Mouse (Mus musculus) erythroblast, embryonic 14.5 days (primary cell): ENCODE measurements around the gene Psmb8. TPM values are rescaled to one million over a fixed set of nuclear protein-coding genes. Genes with fewer than 3 reads are reported as not detected.
A peak's percentile ranks its signal among the peaks of the same experiment; 100 is the strongest.
"Not testable (repeated sequence)": the region's sequence is repeated elsewhere in the genome, so short reads cannot be mapped to it uniquely, and the experiment has no call there.

Experiments used
- H3K27me3 ChIP-seq: 2 replicates; pipeline ENCODE4 v1.6.1; 2012; ENCODE audit warnings: inconsistent platforms; ENCODE audit not compliant: control insufficient read depth
- H3K36me3 ChIP-seq: 2 replicates; pipeline ENCODE4 v1.6.1; 2012; ENCODE audit warnings: mild to moderate bottlenecking, inconsistent platforms; ENCODE audit not compliant: control insufficient read depth
- H3K4me1 ChIP-seq: 2 replicates; pipeline ENCODE4 v1.6.1; 2012; ENCODE audit warnings: inconsistent platforms; ENCODE audit not compliant: control insufficient read depth
- H3K4me3 ChIP-seq: replicated peaks from 2 replicates; pipeline ENCODE3; 2012; ENCODE audit warnings: moderate library complexity, mild to moderate bottlenecking, inconsistent platforms
- H3K9me3 ChIP-seq: 2 replicates; pipeline ENCODE4 v1.6.1; 2012; ENCODE audit warnings: low read length, inconsistent platforms, mixed read lengths; ENCODE audit not compliant: control insufficient read depth
- GATA1 ChIP-seq: IDR thresholded peaks from 2 replicates; pipeline ENCODE4 v1.6.1; 2012; ENCODE audit warnings: low read length, inconsistent platforms, mixed read lengths
- TAL1 ChIP-seq: IDR thresholded peaks from 3 replicates; pipeline ENCODE4 v1.6.1; 2012; ENCODE audit warnings: low read length, inconsistent platforms, mixed read lengths
- polyA plus RNA-seq: library from polyadenylated mRNA; stranded (reverse); fragments of >175 nt; gene quantifications from 2 replicates; pipeline ENCODE4 v1.2.3, GENCODE M21; 2012

The Psmb8 gene
- polyA plus RNA-seq, 1 experiment = 0.28 TPM

GRCm38 (mm10) chr17:34217216-34217928 is 19.9 kb downstream of the Psmb8 start:
- Histone ChIP-seq H3K9me3 (no peaks in the 10 kb centered on the region), H3K36me3 (no peaks in the 10 kb centered on the region), H3K4me3 (no peak overlapping the region), H3K27me3 (peaks cover 9% of the 10 kb centered on the region; the same call in 1 of the 2 replicates), H3K4me1 (peaks cover 13% of the 10 kb centered on the region)
- TF ChIP-seq GATA1 (no peak), TAL1 (no peak)

- Histone ChIP-seq H3K36me3 (no peaks in the 10 kb centered on the region), H3K9me3 (no peaks in the 10 kb centered on the region), H3K4me3 (no peak overlapping the region), H3K4me1 (peaks cover 13% of the 10 kb centered on the region), H3K27me3 (peaks cover 9% of the 10 kb centered on the region; the same call in 1 of the 2 replicates)
- no peak for TF ChIP-seq GATA1
- no peak for TF ChIP-seq TAL1
Observed at GRCm38 (mm10) chr17:34217986-34218385, 20.5 kb downstream of the Psmb8 start.

- Histone ChIP-seq H3K9me3 (no peaks in the 10 kb centered on the region), H3K4me1 (peaks cover 13% of the 10 kb centered on the region), H3K36me3 (no peaks in the 10 kb centered on the region), H3K27me3 (peaks cover 9% of the 10 kb centered on the region; the same call in 1 of the 2 replicates), H3K4me3 (peak overlapping the region; percentile 34)
- TF ChIP-seq GATA1 (no peak), TAL1 (no peak)
Observed at GRCm38 (mm10) chr17:34218675-34219074, 21.2 kb downstream of the Psmb8 start.

- not testable (repeated sequence) for H3K27me3 ChIP-seq, H3K36me3 ChIP-seq, H3K4me3 ChIP-seq, H3K9me3 ChIP-seq
- H3K4me1 ChIP-seq = peaks cover 13% of the 10 kb centered on the region
Observed at GRCm38 (mm10) chr17:34219096-34219495, 21.6 kb downstream of the Psmb8 start.

GRCm38 (mm10) chr17:34219801-34220200 is 22.3 kb downstream of the Psmb8 start:
- not testable (repeated sequence) for H3K9me3 ChIP-seq, H3K36me3 ChIP-seq, H3K4me3 ChIP-seq, H3K27me3 ChIP-seq
- peaks cover 13% of the 10 kb centered on the region for H3K4me1 ChIP-seq

GRCm38 (mm10) chr17:34220401-34220800 is 22.9 kb downstream of the Psmb8 start:
- not testable (repeated sequence) for H3K9me3 ChIP-seq, H3K36me3 ChIP-seq, H3K4me3 ChIP-seq, H3K27me3 ChIP-seq
- peaks cover 13% of the 10 kb centered on the region for H3K4me1 ChIP-seq

- H3K4me1 ChIP-seq = no peaks in the 10 kb centered on the region
- no peak for TF ChIP-seq GATA1
- no peak for TF ChIP-seq TAL1
- no peaks in the 10 kb centered on the region for H3K9me3 ChIP-seq
- no peaks in the 10 kb centered on the region for H3K36me3 ChIP-seq
- H3K27me3 ChIP-seq = no peaks in the 10 kb centered on the region
- no peak overlapping the region for H3K4me3 ChIP-seq
Observed at GRCm38 (mm10) chr17:34224816-34225215, 27.3 kb downstream of the Psmb8 start.

GRCm38 (mm10) chr17:34225426-34225825 is 27.9 kb downstream of the Psmb8 start:
- Histone ChIP-seq H3K4me1 (no peaks in the 10 kb centered on the region), H3K36me3 (no peaks in the 10 kb centered on the region), H3K9me3 (no peaks in the 10 kb centered on the region), H3K27me3 (no peaks in the 10 kb centered on the region), H3K4me3 (no peak overlapping the region)
- TF ChIP-seq GATA1 (no peak), TAL1 (no peak)

GRCm38 (mm10) chr17:34225911-34226310 is 28.4 kb downstream of the Psmb8 start:
- H3K36me3 ChIP-seq, H3K27me3 ChIP-seq, H3K9me3 ChIP-seq, H3K4me1 ChIP-seq, H3K4me3 ChIP-seq: not testable (repeated sequence)

- H3K4me1 ChIP-seq, H3K27me3 ChIP-seq, H3K4me3 ChIP-seq, H3K9me3 ChIP-seq, H3K36me3 ChIP-seq: not testable (repeated sequence)
Observed at GRCm38 (mm10) chr17:34230971-34231370, 33.5 kb downstream of the Psmb8 start.

- not testable (repeated sequence) for H3K36me3 ChIP-seq, H3K4me3 ChIP-seq
Observed at GRCm38 (mm10) chr17:34232021-34232420, 34.5 kb downstream of the Psmb8 start.

More at GRCm38 (mm10) chr17:34232021-34232420, 34.5 kb downstream of the Psmb8 start:
- H3K9me3 ChIP-seq, H3K27me3 ChIP-seq, H3K4me1 ChIP-seq: not testable (repeated sequence)
